Mouse (Mus musculus) adrenal gland, adult 18-20 months (tissue): ENCODE measurements around the gene 9130213A22Rik. TPM values are rescaled to one million over a fixed set of nuclear protein-coding genes. Genes with fewer than 3 reads are reported as not detected.
A peak's percentile ranks its signal among the peaks of the same experiment; 100 is the strongest.

Experiments
- DNase-seq, 2 experiments: peaks; one replicate each; pipeline ENCODE4 v3.0.0; 2021 to 2022; ENCODE audit warnings: low spot score in 2 of 2
- total RNA-seq, 2 experiments: library from RNA; stranded (reverse); gene quantifications; 1 replicate in 1 of 2; 2 replicates in 1 of 2; pipeline ENCODE4 v1.2.3; 2021

9130213A22Rik gene
- total RNA-seq, 2 experiments from 2014 or later = 0.43 to 0.61 TPM

DNA sequence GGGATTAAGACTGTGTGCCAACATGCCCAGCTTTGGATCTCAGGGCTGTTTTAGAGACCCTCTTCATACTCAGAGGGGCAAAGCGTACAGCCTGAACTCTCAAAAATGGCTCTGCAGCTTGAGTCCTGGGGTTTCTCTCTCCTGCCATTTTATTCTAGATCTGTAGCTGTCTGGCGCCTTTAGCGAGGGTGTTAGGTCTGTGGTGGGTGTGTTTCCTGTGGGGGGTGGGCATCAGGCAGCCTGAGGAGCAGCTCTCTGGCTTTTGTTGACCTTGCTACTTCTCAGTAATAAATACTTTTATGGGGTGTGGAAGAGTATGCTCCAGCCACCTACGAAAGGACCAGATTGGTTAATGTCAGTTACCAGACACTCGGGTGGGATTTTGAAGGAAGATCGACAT lies 44.3 kb downstream of the 9130213A22Rik start:
- DNase-seq = no peak

DNA sequence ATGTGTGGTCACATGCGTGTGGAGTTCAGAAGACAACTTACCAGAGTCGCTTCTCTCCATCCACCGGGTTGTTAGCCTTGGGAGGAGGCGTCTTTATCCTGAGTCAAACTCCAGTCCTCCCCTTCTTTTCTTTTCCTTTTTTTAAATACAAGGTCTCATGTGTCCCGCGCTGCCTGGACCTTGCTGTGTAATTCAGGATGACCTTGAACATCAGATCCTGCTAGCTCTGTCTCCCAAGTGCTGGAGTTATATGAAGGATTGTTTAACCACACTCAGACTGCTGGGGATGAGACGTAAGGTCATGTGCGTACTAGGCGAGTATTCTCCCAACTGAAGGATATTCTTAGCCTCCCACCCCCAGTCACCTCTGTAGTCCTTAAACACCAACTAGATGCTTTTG lies 45.1 kb downstream of the 9130213A22Rik start:
- DNase-seq = no peak

GRCm38 (mm10) chr11:69076572-69076971 lies 45.8 kb downstream of the 9130213A22Rik start:
- no peak for DNase-seq

- no peak for DNase-seq
Observed at GRCm38 (mm10) chr11:69075764-69076479, 46.5 kb downstream of the 9130213A22Rik start.

DNA sequence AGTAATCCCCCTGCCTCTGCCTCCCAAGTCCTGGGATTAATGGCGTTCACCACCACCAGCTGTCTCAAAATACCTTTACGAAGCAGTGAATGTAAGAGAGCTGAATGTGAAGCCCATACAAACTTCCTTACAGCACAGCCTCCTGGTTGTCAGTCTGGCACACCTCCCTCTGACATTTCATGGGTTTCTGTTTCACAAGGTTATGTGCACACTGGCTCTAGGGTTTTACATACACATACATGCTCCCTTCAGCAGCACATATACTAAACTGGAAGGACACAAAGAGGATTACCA lies 47.7 kb downstream of the 9130213A22Rik start:
- no peak for DNase-seq

- DNase-seq = no peak
Observed at GRCm38 (mm10) chr11:69073951-69074775, 48.2 kb downstream of the 9130213A22Rik start.

DNA sequence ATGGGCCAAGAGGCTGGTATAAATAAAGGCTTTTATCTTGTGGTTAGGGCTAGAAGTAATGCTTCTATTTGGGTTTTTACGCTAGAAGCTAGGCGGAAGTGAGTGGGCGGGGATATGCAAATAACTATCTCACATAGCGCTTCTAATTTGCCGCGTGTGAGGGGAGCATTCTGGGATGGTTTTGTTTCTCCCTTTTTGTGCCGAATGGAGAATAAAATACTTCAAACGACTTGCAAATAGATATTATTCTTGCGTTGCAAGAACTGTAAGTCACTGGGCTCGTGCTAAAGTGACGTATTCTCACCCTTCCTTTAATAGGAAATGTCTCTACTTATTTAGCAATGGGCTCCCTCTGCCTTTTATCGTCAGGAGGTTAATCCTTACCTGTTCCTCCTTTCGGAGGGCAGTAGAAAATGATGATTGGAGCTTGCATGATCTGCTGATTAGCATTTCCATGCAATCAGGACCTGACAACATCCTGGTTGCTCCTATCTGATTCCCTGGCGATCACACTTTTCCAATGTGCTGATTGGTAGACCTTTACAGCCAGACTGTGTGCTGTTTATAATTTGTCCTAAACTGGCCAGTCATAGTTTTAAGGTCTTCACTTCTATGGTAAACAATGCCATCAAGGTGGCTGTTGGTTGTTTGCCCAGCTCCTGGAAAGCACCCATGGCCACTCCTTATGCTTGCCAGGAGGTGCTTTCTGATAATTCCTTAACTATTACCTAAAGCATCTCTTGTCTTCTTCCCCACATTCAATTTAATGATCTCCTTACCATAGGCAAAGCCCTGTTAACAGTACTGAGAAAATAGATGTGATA lies 49.1 kb downstream of the 9130213A22Rik start:
- peak; percentile 56 to 63 for DNase-seq

GRCm38 (mm10) chr11:69072666-69073064 lies 49.7 kb downstream of the 9130213A22Rik start:
- no peak for DNase-seq

DNA sequence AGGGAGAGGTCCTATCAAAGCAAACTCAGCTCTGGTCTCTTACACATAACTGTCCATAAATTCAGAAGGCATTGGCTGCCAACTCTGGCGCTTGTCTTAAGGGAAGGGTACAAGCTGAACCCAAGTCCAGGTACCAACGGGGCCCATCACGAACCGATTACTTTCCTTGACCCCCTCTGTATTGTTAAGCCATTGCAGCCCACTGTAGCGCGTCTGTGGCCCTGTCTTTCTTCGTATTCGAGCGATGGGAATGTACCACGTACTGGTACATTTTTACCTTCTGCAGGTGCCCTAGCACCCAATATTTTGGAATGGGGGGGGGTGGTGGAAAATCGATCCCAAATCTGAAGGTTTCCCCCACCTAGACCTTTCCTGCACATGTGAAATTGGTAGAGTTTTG lies 50.2 kb downstream of the 9130213A22Rik start:
- no peak for DNase-seq

DNA sequence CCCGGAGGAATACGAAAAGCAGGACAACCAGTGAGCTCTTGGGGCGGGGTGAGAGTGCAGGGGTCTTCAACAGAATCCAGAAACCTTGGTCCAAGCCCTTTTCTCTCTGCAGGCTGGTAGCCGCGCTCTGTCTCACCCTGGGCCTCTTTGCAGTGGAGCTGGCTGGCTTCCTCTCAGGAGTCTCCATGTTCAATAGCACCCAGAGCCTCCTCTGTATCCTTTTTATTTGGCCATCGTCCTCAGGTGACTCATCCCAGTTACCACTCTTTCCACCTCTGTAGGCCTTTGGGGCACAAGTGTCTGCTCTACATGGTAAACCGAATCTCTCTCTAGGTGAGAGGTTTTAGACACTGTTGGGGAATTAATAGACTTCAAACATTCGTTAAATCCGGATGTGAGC lies 51.1 kb downstream of the 9130213A22Rik start:
- no peak for DNase-seq

DNA sequence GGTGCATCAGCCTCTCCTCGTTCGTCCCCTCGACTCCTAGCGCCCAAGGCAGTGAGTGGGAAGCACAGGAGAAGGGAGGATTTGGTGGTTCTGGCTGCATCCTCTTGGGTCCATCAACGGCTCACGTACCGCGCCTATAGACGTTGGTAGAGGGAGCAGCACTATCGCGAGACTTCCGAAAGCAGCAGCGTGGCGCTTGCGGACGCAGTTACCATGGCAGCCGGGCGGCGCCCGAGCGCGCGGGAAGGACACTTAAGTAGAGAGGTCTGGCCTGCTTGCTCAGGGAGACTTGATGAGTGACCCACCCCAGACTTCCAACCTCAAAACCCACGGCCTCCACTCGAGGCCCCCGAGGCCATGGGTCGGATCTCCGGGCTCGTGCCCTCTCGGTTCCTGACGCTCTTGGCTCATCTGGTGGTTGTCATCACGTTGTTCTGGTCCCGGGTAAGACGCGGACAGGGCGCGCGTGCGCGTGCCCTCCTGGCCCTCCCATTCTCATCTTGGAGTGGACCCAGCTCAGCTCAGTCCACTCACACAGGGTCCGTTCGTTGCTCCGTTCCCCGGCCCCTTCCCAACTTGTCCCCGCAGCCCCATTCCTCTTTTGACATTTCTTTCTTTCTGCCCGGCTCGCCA lies 51.7 kb downstream of the 9130213A22Rik start, which contains the start of gene Tmem107:
Gene Tmem107, plus strand, starts transcription at position 217 of the 633 bp plus-strand sequence.
- peak; percentile 88 to 91 for DNase-seq

DNA sequence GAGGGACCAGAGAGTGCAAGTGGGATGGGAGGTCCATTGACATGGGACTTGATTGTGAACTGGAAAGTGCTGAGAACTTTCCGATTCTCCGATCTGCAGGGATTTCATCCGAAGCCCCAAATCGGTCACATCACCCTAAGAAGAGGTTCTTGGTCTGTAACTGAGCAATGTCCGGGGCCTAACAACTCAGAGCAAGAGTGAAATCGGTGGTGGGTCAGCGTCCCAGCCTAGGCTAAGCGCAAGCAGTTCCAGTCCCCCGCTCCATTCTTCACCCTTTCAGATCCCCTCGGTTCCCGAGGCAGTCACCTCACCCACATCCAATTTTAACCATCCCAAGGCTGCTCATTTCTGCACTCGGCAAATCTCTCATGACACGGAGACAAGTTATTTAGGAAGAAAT lies 52.3 kb downstream of the 9130213A22Rik start:
- no peak for DNase-seq

Other genes with a start within 250 kb of the 9130213A22Rik start
- not detected for gene Rnf222, start 234.0 kb downstream of the 9130213A22Rik start, total RNA-seq
- 1,000 to 10,000 TPM; 1,157 to 1,226 TPM for gene Rpl26, start 221.0 kb downstream of the 9130213A22Rik start, total RNA-seq
- gene Odf4, start 195.5 kb downstream of the 9130213A22Rik start, total RNA-seq = under 1 TPM in 1 of 2 experiments, not detected in 1; 0.46 TPM
- gene Arhgef15, start 165.1 kb downstream of the 9130213A22Rik start, total RNA-seq = 10 to 100 TPM; 18.5 to 19.5 TPM
- 10 to 100 TPM; 30.6 to 55.5 TPM for gene Slc25a35, start 154.5 kb downstream of the 9130213A22Rik start, total RNA-seq
- 10 to 100 TPM; 13.5 to 16.7 TPM for gene Rangrf, start 147.4 kb downstream of the 9130213A22Rik start, total RNA-seq
- gene Pfas, start 114.1 kb downstream of the 9130213A22Rik start, total RNA-seq = 10 to 100 TPM; 26.4 to 30.4 TPM
- 10 to 100 TPM; 20.3 to 28.9 TPM for gene Ctc1, start 106.7 kb downstream of the 9130213A22Rik start, total RNA-seq
- 1 to 10 TPM; 1.4 to 1.9 TPM for gene Aurkb, start 76.9 kb downstream of the 9130213A22Rik start, total RNA-seq
- gene Borcs6, start 62.9 kb downstream of the 9130213A22Rik start, total RNA-seq = 10 to 100 TPM; 23.7 to 23.9 TPM
- gene Tmem107, start 51.8 kb downstream of the 9130213A22Rik start, total RNA-seq = 10 to 100 TPM in 1 of 2 experiments, 1 to 10 TPM in 1; 8.1 to 11.9 TPM
- gene Vamp2, start 34.1 kb downstream of the 9130213A22Rik start, total RNA-seq = 100 to 1,000 TPM; 106 to 137 TPM
- 10 to 100 TPM; 66.6 to 77.7 TPM for gene Per1, start 27.4 kb downstream of the 9130213A22Rik start, total RNA-seq
- under 1 TPM in 1 of 2 experiments, not detected in 1; 0.26 TPM for gene Hes7, start 2.2 kb downstream of the 9130213A22Rik start, total RNA-seq
- 1 to 10 TPM; 1.1 to 1.6 TPM for gene Aloxe3, start 3.3 kb upstream of the 9130213A22Rik start, total RNA-seq
- gene Alox12b, start 34.4 kb upstream of the 9130213A22Rik start, total RNA-seq = not detected
- not detected for gene Alox8, start 75.3 kb upstream of the 9130213A22Rik start, total RNA-seq
- under 1 TPM in 1 of 2 experiments, not detected in 1; 0.07 TPM for gene Gucy2e, start 114.4 kb upstream of the 9130213A22Rik start, total RNA-seq
- 1 to 10 TPM; 3.6 to 4.1 TPM for gene Cntrob, start 201.2 kb upstream of the 9130213A22Rik start, total RNA-seq
- gene Trappc1, start 201.4 kb upstream of the 9130213A22Rik start, total RNA-seq = 10 to 100 TPM; 57.8 to 60.1 TPM
- gene Kcnab3, start 203.7 kb upstream of the 9130213A22Rik start, total RNA-seq = 1 to 10 TPM; 6.8 to 8.8 TPM
- gene Rnf227, start 217.9 kb upstream of the 9130213A22Rik start, total RNA-seq = 1 to 10 TPM; 5.2 to 5.5 TPM
- 100 to 1,000 TPM in 1 of 2 experiments, 10 to 100 TPM in 1; 87.6 to 109 TPM for gene Chd3, start 246.8 kb upstream of the 9130213A22Rik start, total RNA-seq